Mouse (Mus musculus) C2C12 (cell line): ENCODE measurements at regions not wholly inside any gene's neighbourhood (a gene's known extent, or its start where the extent isn't known, plus 50 kb on each side); places are given as distances from the start of the nearest gene placed in this dataset.
A peak's percentile ranks its signal among the peaks of the same experiment; 100 is the strongest.

Experiments used
- H3K27me3 ChIP-seq: one replicate; pipeline ENCODE4 v1.6.1; 2011; ENCODE audit not compliant: control insufficient read depth, insufficient read depth, insufficient read length
- H3K36me3 ChIP-seq: one replicate; pipeline ENCODE4 v1.6.1; 2011; ENCODE audit not compliant: control insufficient read depth, insufficient read depth
- H3K4me3 ChIP-seq: one replicate; pipeline ENCODE4 v1.5.1; 2011; ENCODE audit warnings: mild to moderate bottlenecking, control low read depth; ENCODE audit not compliant: poor library complexity, insufficient read depth, severe bottlenecking
- H3K79me2 ChIP-seq: one replicate; pipeline ENCODE4 v1.6.1; 2011; ENCODE audit not compliant: control insufficient read depth, insufficient read depth
- H3K79me3 ChIP-seq: one replicate; pipeline ENCODE4 v1.6.1; 2011; ENCODE audit warnings: low read depth, control low read depth
- H3ac ChIP-seq: one replicate; pipeline ENCODE3; 2011; ENCODE audit warnings: low read depth; ENCODE audit not compliant: control insufficient read depth, insufficient read length
- CEBPB ChIP-seq: IDR thresholded peaks from one replicate; pipeline ENCODE4 v1.6.1; 2011; ENCODE audit warnings: low read depth, mild to moderate bottlenecking, control low read depth, moderate library complexity
- CTCF ChIP-seq: IDR thresholded peaks from one replicate; pipeline ENCODE4 v1.5.1; 2011; ENCODE audit not compliant: control insufficient read depth, insufficient read depth, insufficient read length
- FOSL1 ChIP-seq: IDR thresholded peaks from one replicate; pipeline ENCODE4 v1.8.0; 2011; ENCODE audit warnings: mild to moderate bottlenecking, low read length; ENCODE audit not compliant: poor library complexity, insufficient read depth, severe bottlenecking
- MAX ChIP-seq: IDR thresholded peaks from one replicate; pipeline ENCODE4 v1.6.1; 2011; ENCODE audit warnings: mild to moderate bottlenecking, control low read depth
- MYOD1 ChIP-seq: IDR thresholded peaks from one replicate; pipeline ENCODE4 v1.6.1; 2011; ENCODE audit warnings: low read depth; ENCODE audit not compliant: control insufficient read depth, insufficient read length
- MYOG ChIP-seq: IDR thresholded peaks from one replicate; pipeline ENCODE4 v1.6.1; 2011; ENCODE audit not compliant: control insufficient read depth, insufficient read length; ENCODE audit errors: extremely low read depth
- USF1 ChIP-seq: IDR thresholded peaks from one replicate; pipeline ENCODE4 v1.6.1; 2011; ENCODE audit warnings: low read depth, mild to moderate bottlenecking, control low read depth, moderate library complexity

GRCm38 (mm10) chr2:50462378-50462777, 165.8 kb upstream of the Mmadhc start:
- H3K27me3 ChIP-seq: no peaks in the 10 kb centered on the region
- no peaks in the 10 kb centered on the region for H3K79me3 ChIP-seq
- H3K36me3 ChIP-seq: no peaks in the 10 kb centered on the region
- peak; percentile 99 for TF ChIP-seq FOSL1
- no peak for TF ChIP-seq USF1
- peak; percentile 42 for TF ChIP-seq MAX
- H3K4me3 ChIP-seq: no peak overlapping the region
- no peaks in the 10 kb centered on the region for H3K79me2 ChIP-seq
- no peak overlapping the region for H3ac ChIP-seq

GRCm38 (mm10) chr2:50456654-50457053, 160.1 kb upstream of the Mmadhc start:
- TF ChIP-seq USF1: no peak
- TF ChIP-seq CEBPB: no peak
- no peaks in the 10 kb centered on the region for H3K27me3 ChIP-seq
- H3K36me3 ChIP-seq: no peaks in the 10 kb centered on the region
- no peak overlapping the region for H3K4me3 ChIP-seq
- H3ac ChIP-seq: no peak overlapping the region
- no peaks in the 10 kb centered on the region for H3K79me2 ChIP-seq
- H3K79me3 ChIP-seq: no peaks in the 10 kb centered on the region

- no peak overlapping the region for H3K4me3 ChIP-seq
- no peak overlapping the region for H3ac ChIP-seq
- no peaks in the 10 kb centered on the region for H3K27me3 ChIP-seq
- no peaks in the 10 kb centered on the region for H3K79me2 ChIP-seq
- TF ChIP-seq USF1 (no peak), CTCF (no peak), CEBPB (no peak), MYOG (no peak), MYOD1 (no peak), MAX (no peak), FOSL1 (no peak)
- H3K79me3 ChIP-seq: no peaks in the 10 kb centered on the region
- H3K36me3 ChIP-seq: no peaks in the 10 kb centered on the region
Observed at GRCm38 (mm10) chr2:50448117-50448516, 151.5 kb upstream of the Mmadhc start.

- TF ChIP-seq CEBPB: no peak
- no peak for TF ChIP-seq CTCF
- no peak for TF ChIP-seq MYOG
- no peak for TF ChIP-seq MYOD1
- no peak for TF ChIP-seq MAX
- no peak for TF ChIP-seq FOSL1
- no peak for TF ChIP-seq USF1
- no peaks in the 10 kb centered on the region for H3K79me3 ChIP-seq
- H3ac ChIP-seq: no peak overlapping the region
- H3K27me3 ChIP-seq: no peaks in the 10 kb centered on the region
- no peaks in the 10 kb centered on the region for H3K36me3 ChIP-seq
- no peak overlapping the region for H3K4me3 ChIP-seq
- H3K79me2 ChIP-seq: no peaks in the 10 kb centered on the region
Observed at GRCm38 (mm10) chr2:50445963-50446485, 149.4 kb upstream of the Mmadhc start.

- H3K4me3 ChIP-seq: no peak overlapping the region
- no peak overlapping the region for H3ac ChIP-seq
- H3K79me3 ChIP-seq: no peaks in the 10 kb centered on the region
- no peaks in the 10 kb centered on the region for H3K36me3 ChIP-seq
- H3K79me2 ChIP-seq: no peaks in the 10 kb centered on the region
- H3K27me3 ChIP-seq: no peaks in the 10 kb centered on the region
- TF ChIP-seq MAX (no peak), MYOD1 (no peak), MYOG (no peak), FOSL1 (no peak), CEBPB (no peak), CTCF (no peak), USF1 (no peak)
Observed at GRCm38 (mm10) chr2:50440333-50440732, 143.7 kb upstream of the Mmadhc start.

GRCm38 (mm10) chr2:50433166-50433565, 136.6 kb upstream of the Mmadhc start:
- H3K27me3 ChIP-seq: no peaks in the 10 kb centered on the region
- no peaks in the 10 kb centered on the region for H3K79me2 ChIP-seq
- no peak overlapping the region for H3K4me3 ChIP-seq
- no peaks in the 10 kb centered on the region for H3K79me3 ChIP-seq
- no peak overlapping the region for H3ac ChIP-seq
- no peaks in the 10 kb centered on the region for H3K36me3 ChIP-seq
- TF ChIP-seq MAX: no peak
- no peak for TF ChIP-seq MYOD1
- no peak for TF ChIP-seq CTCF
- TF ChIP-seq CEBPB: no peak
- TF ChIP-seq MYOG: no peak
- no peak for TF ChIP-seq FOSL1
- no peak for TF ChIP-seq USF1
